18 mouse cellular contexts compared by ENCODE assay signal in the genomic region with DNA sequence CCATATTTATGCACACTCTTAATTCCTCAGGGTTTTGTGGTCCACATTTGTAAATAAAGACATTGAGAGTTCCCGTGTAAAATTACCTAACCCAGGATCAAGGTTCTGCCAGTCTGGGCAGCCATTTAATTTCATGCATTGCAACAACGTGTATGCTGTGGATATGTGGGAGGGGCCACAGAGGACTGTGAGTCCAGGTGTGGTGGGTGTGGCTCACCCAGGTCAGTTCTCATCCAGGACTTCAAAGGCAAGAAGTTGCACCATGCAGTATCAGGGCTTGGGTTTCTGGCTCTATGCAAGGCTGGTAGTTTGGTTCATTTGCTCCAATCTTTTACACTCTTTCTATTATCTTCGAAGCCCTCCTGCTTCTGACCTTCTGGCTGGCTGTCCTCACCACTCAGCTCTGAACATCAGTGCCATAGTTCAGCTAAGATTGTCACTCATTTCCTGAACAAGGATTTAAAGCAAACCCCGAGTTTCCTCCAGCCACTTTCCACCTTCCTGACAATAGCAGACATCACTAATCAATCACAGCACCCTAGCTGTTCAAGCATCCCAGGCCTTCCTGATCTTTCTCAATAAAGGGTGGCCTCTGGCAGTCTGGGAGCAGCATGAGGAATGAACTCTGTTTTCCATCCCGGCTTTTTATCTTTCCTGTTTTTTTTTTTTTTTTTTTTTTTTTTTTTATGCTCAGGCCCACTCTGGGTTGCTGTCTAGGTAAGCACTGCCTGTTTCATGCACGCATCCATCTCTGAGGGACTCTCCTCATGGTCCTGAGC. TPM values are rescaled to one million over a fixed set of nuclear protein-coding genes. Genes with fewer than 3 reads are reported as not detected.
DNase-seq lines count a peak whose midpoint lies in the region; ATAC-seq lines count a peak whose summit lies in the region.
"Had no signal": no experiment of that assay in that cellular context is flagged by ENCODE, and none has a peak within 500 bp of the region (broad histone marks: within the 10 kb centered on the region; RNA-seq: fewer than 3 reads in every experiment).

No protein-coding gene starts in this region.

- peak overlapping the region; percentile 33; the same call in 1 of the 2 replicates for H3K27ac ChIP-seq in neural tube, embryonic 15.5 days (replicated peaks)
- peak overlapping the region; percentile 82 for H3K27ac ChIP-seq in forebrain, embryonic 15.5 days (replicated peaks)
- peak overlapping the region; percentile 27; the same call in 1 of the 2 replicates for H3K27ac ChIP-seq in limb, embryonic 10.5 days
- H3K27ac ChIP-seq: heart, embryonic 15.5 days; liver, embryonic 13.5 days had no signal

- H3K36me3 ChIP-seq in neural tube, embryonic 15.5 days: no peaks in the 10 kb centered on the region
- H3K36me3 ChIP-seq in forebrain, embryonic 15.5 days: no peaks in the 10 kb centered on the region
- H3K36me3 ChIP-seq in limb, embryonic 10.5 days: no peaks in the 10 kb centered on the region
- H3K36me3 ChIP-seq: embryonic facial prominence, embryonic 13.5 days; heart, embryonic 15.5 days; liver, embryonic 13.5 days had no signal

- ATAC-seq in neural tube, embryonic 15.5 days (ENCODE audit: low FRiP score): no peak
- peak; percentile 49; the same call in 1 of the 2 replicates for ATAC-seq in forebrain, embryonic 15.5 days (replicated peaks)

- H3K9ac ChIP-seq in neural tube, embryonic 15.5 days (replicated peaks): no peak overlapping the region
- H3K9ac ChIP-seq in forebrain, embryonic 15.5 days (replicated peaks): no peak overlapping the region
- H3K9ac ChIP-seq: embryonic facial prominence, embryonic 13.5 days; heart, embryonic 15.5 days; liver, embryonic 13.5 days had no signal

- no peak overlapping the region for H3K4me2 ChIP-seq in neural tube, embryonic 15.5 days
- no peak overlapping the region for H3K4me2 ChIP-seq in forebrain, embryonic 15.5 days (replicated peaks)
- H3K4me2 ChIP-seq: embryonic facial prominence, embryonic 13.5 days; heart, embryonic 15.5 days; liver, embryonic 13.5 days had no signal

- WGBS in neural tube, embryonic 15.5 days: 43% methylated on average over 6 of the region's 6 CpGs
- 51% methylated on average over 6 of the region's 6 CpGs for WGBS in forebrain, embryonic 15.5 days
- WGBS in limb, embryonic 10.5 days: 58% methylated on average over 6 of the region's 6 CpGs

- H3K4me1 ChIP-seq in neural tube, embryonic 15.5 days: peaks cover 48% of the 10 kb centered on the region
- H3K4me1 ChIP-seq in forebrain, embryonic 15.5 days: peaks cover 69% of the 10 kb centered on the region
- H3K4me1 ChIP-seq in limb, embryonic 10.5 days: peaks cover 41% of the 10 kb centered on the region
- H3K4me1 ChIP-seq: heart, embryonic 15.5 days; liver, embryonic 13.5 days had no signal

- no peaks in the 10 kb centered on the region for H3K9me3 ChIP-seq in neural tube, embryonic 15.5 days (replicated peaks)
- no peaks in the 10 kb centered on the region for H3K9me3 ChIP-seq in forebrain, embryonic 15.5 days
- no peaks in the 10 kb centered on the region for H3K9me3 ChIP-seq in limb, embryonic 10.5 days (replicated peaks)
- H3K9me3 ChIP-seq: embryonic facial prominence, embryonic 13.5 days; heart, embryonic 15.5 days; liver, embryonic 13.5 days had no signal

- H3K4me3 ChIP-seq in neural tube, embryonic 15.5 days (replicated peaks): no peak overlapping the region
- H3K4me3 ChIP-seq in forebrain, embryonic 15.5 days: no peak overlapping the region
- no peak overlapping the region for H3K4me3 ChIP-seq in limb, embryonic 10.5 days
- H3K4me3 ChIP-seq: embryonic facial prominence, embryonic 13.5 days; heart, embryonic 15.5 days; liver, embryonic 13.5 days; myocyte had no signal

- peaks cover 8% of the 10 kb centered on the region; the same call in 1 of the 2 replicates for H3K27me3 ChIP-seq in neural tube, embryonic 15.5 days (replicated peaks)
- H3K27me3 ChIP-seq in forebrain, embryonic 15.5 days: no peaks in the 10 kb centered on the region
- peaks cover 71% of the 10 kb centered on the region for H3K27me3 ChIP-seq in limb, embryonic 10.5 days (ENCODE audit: low read depth, poor library complexity, severe bottlenecking)
- H3K27me3 ChIP-seq: embryonic facial prominence, embryonic 13.5 days had no signal

- DNase-seq in neural tube, embryonic 10.5 days (ENCODE audit: extremely low spot score, low spot score): no peak
- no peak for DNase-seq in limb, embryonic 10.5 days (ENCODE audit: low spot score)
- DNase-seq in left cerebral cortex, adult 9 months (ENCODE audit: low spot score in 2 of 2): no peak
- no peak for DNase-seq in ovary, postnatal 36 days (ENCODE audit: low spot score)
- DNase-seq in spleen, adult 18-20 months: no peak
- DNase-seq: cerebellum, adult 11 months; cerebellum, postnatal 36 days; heart, adult 11 months; liver, embryonic 13.5 days; lung, postnatal 4 days had no signal

RNA-seq across cellular contexts. Expression of gene Gm11733, which starts 15.4 kb away (rescaled TPM):
- 0.09 TPM in 1 of 2 replicates, not detected in the other for polyA plus RNA-seq in neural tube, embryonic 15.5 days (2015; fragmentation: Nextera tagmentation; extraction: Ambion mirVana)
- 0.28 TPM in 1 of 2 replicates, not detected in the other for polyA plus RNA-seq in forebrain, embryonic 15.5 days (2015; fragmentation: Nextera tagmentation; extraction: Ambion mirVana)
- polyA plus RNA-seq in limb, embryonic 10.5 days (2016; fragmentation: Nextera tagmentation; extraction: Ambion mirVana): not detected in 2 replicates
- polyA plus RNA-seq: embryonic facial prominence, embryonic 13.5 days; heart, embryonic 15.5 days; kidney, embryonic 16.5 days; liver, embryonic 13.5 days; myocyte; small intestine, adult 2 months; stomach, embryonic 16.5 days had no signal

Comparison
In these comparisons a context has a peak if more than half of its experiments do, and no peak if none do; other contexts are left out.
1. H3K27ac ChIP-seq: peak in every context shown above with its lines; median percentile 82 in forebrain, embryonic 15.5 days; 33 in neural tube, embryonic 15.5 days; 27 in limb, embryonic 10.5 days.